Mouse (Mus musculus) c-Kit-positive CD71-positive TER-119-negative erythroid progenitor cells, embryonic 14.5 days (primary cell): ENCODE data around the gene Entpd3.
"Not testable (repeated sequence)": the region's sequence is repeated elsewhere in the genome, so short reads cannot be mapped to it uniquely, and the experiment has no call there.

Experiments used
- DNase-seq: peaks from one replicate; pipeline ENCODE4 v3.0.0-alpha.2; 2013; ENCODE audit warnings: low read depth

Gene Entpd3

DNA sequence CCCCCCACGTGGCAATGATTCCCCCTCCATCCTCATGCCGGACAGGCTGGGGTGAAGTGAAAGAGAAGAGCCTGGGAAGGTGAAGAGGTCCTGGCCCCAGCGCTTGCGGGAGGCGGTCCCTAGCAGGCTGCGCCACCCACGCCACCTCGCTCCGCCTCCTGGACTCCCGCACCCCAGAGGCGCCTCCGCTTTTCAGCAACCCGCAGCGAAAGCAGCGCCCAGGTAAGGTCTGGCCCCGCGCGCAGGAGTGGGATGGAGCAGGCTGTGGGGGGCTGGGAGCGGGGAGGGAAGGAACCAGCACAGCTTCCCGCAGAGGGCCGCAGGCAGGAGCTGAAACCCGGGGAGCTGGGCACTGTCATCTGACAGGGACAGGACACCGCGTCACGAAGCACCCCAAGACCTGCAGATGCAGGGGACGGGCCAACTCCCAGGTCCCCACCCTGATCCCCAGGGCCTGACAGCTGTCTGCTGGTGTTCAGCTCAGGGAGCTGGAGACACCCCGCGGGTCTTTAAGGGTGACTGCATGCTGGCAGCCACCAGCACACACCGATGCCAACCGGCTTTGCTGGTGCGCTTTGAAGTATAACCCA, at the start of gene Entpd3:
Gene Entpd3 (plus strand): TSS at position 157 of the 590 bp plus-strand sequence.
- no peak for DNase-seq

DNA sequence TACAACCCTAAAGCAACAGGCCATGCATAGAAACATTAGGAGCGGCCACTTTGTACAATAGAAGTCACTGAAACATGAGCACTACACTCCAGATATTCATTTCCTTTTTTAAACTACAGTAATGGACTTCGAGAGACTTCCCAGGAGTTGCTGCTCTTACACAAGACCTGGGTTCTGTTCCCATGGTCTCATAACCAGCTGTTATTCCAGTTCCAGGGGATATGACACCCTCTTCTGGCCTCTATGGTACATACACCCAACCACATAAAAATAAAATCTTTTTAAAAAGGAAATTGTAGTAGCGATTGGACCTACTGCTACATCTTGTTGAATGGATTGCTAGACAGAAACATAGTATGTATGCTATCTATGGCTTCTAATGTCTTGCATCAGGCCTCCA, 48.1 kb upstream of the Entpd3 start:
- DNase-seq: no peak

DNA sequence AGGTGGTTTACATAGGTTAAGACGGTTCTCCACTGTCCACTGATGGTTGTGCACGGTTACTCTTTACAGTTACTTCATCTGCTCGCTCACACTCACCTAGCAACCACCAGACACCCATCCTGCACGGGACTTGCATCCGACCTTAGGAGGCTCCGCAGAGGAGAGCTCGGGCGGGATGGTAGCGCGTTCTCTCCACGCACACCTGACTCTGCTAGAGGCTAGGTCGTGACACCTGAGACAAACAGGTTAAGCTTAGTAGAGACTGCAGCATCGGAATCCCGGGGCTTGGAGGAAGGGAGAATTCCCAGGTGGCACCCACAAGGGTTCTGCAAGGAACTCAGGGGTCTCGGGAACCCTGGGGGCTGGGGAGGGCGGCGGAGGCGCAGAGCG, 47.6 kb upstream of the Entpd3 start, which contains the start of gene Eif1b:
Gene Eif1b (plus strand): TSS at position 223 of the 390 bp plus-strand sequence.
- no peak for DNase-seq

DNA sequence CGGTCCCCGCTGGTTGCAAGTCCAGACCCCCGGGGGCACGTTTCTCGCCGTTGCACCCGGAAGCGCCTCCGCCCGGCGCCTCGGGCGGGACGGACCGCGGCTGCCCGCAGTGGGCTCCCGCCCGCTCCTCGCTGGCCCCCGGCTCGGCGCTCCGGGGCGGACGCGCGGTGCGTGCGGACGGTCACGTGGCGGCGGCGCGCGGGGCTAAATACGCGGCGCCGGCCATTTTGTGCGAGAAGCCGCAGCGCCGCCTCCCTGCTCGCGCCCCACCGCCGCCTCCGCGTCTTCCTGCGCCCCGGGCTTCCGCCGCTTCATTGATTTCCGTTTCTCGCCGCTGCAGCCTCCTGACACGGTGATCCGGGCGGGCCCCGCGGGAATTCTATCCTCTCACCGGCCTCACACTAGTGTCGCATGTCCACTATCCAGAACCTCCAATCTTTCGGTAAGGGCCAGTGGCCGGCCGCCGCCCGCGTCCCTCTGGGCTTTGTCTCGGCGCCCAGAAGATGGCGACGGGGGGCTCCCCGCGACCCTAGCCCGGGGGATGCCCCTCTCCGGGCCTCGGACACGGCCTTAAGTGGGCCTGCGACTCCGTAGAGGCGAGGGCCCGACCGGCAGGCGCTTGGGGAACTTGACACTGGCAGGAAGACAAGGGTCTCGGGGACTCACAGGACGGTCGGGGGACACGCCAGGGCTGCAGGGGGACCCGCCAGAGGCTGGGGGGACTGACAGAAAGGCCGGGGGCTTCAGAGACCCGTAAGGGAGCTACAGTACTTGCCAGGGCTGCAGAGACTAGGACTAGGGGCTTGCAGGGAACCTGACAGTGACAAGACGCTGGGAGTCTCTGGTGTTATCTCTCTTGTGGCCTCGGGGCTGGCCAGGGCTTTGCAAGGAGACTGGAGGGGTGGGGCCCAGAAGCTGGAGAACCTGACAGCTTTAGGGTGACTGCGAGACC, 46.9 kb upstream of the Entpd3 start:
- DNase-seq: peak; percentile 72

DNA sequence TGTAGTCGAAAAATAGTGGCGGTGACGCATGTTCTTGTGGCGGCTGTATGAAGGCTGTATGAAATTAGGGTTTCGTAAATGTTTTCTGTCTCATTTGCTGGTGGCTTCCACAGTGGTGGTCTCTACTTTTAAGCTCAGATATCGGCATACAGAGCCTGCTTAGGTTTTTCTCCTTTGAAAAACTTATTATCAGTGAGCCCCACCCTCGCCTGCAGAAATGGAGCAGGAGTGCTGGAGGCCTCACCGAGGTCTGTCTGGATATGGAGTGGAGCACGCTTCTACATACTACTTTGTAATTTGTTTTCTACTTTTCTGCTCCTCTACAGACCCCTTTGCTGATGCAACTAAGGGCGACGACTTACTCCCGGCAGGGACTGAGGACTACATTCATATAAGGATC, 45.8 kb upstream of the Entpd3 start:
- no peak for DNase-seq

DNA sequence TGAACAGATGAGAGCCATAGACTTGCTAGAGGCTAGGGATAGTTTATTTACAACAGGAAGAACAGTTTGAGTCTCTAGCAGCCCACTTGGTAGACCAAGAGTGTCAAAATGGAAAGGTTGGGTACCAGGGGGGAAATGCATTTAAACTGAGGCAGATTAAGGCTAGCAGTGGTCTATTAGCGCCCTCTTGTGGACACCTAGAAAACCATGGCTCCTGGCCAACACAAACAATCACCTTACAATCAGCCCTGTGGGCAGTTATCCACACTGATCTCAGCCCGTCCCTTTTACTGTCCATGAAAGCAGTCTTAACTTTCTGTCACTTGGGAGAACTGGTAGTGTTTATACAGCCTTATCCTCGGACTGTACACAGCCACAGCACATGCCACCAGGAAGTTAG, 42.9 kb upstream of the Entpd3 start:
- DNase-seq: peak; percentile 51

DNA sequence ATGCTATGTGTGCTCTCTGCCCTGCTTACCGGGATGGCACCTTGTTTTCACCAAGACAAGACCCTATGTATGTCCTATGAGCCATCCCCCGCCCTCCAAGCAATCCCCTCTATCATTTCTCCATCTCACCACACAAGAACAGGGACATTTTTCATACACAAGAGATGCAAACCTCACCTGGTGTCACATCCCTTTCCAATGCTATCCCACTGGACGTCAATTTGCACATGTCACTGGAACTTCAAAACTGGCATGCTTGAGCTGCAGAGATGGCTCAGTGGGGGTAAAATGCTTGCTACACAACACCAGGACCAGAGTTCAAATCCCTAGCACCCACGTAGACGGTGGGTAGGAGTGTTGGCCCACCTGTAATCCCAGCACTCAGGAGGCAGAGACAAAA, 41.6 kb upstream of the Entpd3 start:
- DNase-seq: no peak

DNA sequence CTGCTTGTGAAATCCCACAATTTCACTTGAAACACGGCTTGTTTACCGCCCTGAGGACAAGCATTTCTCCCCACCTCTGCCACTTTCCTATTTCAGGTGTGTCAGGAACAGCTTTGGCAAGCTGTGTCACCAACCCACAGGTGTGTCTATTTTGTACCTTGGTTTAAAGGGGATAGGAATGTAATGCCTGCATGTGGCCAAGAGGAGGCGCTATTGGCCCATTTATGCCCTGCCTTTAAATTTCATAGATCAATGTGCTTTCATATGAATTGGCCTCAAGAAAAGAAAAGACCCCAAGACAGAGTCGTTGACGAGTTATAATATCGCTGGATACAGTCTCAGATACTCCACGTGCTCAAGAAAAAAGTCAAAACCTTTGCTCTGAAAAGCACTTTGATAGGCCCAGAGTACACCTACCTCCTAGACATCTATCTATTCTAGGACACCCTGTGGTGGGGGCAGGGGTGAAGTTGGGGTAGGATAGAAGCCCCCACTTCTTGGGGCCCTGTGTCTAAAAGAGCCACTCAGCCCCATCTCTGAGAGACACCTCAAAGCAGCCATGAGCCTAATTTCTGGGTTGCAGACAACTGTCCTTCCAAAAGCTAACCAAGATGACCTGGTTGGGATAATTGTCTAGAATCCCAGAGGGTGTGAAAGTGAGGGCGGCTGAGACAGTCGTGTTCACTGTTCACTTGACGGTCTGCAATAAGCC, 38.3 kb upstream of the Entpd3 start:
- DNase-seq: peak; percentile 25

DNA sequence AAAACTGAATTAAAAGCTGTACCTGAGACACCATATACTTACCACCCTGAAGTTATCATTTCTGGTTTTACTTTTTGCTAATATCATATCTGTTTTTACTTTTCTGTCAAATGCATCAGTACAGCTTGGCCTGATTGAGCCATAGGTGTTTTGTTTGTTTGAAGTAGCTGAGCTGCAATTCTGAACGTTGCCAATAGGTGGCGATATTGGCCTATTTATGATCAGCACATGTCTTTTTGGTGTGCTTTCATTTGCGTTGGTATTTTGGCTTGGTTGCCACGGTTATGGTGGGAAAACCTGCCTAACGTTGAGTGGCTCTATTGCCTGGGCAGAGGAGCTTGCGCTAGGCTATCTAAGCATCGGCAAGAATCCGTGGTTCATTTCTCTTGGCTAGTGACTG, 37.6 kb upstream of the Entpd3 start:
- DNase-seq: peak; percentile 82

DNA sequence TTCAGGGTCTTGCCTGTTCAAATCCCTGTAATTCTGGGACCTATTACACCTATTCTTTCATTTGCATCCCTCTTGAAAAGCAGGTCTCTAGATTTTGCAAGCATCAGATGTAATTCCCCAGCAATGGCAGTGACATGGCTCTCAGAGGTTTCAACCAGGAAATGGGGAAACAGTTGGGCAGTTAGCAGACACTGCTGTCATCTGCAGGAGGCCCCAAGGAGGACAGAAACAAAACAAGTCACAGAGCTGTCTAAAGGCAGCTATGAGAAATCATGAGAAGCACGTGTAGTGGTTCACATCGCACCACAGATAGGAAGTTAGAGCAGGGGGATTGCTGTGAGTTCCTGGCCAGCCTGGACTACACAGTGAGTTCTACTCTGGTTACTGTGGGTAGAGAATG, 35.2 kb upstream of the Entpd3 start:
- DNase-seq: no peak

DNA sequence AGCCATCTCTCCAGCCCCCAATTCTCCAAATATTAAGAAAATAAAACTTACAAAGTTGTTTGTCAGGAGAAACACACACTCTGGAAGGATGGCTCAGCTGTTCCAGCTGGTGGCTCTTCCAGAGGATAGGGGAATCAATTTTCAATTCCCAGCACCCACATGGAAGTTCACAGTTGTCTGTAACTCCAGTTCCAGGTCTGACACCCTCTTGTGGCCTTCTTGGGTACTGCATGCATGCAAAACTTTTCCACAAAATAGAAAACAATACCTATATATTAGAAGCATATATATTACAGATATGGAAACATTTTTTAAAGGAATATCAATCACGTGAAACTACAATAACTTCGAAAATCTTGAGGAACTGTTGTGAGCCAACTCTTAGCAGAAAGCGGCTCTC, 27.8 kb upstream of the Entpd3 start:
- no peak for DNase-seq

DNA sequence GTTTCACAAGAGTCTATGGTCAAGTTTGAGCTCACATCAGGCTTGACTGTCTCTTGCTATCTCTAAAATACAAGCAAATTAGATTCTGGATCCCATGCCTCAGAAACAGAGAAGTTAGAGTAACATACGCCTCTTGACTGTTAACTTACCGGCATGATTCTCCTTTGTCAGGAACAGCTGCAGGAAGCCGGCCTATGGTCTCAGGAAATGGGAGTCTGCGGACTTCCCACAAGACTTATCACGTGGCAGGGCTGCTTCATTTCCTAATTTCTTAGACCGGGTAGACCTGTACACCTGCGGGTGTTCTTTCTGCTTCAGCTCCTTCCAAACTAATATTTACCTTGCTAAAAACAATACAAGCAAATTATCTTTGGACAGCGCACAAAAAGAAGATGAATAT, 22.9 kb upstream of the Entpd3 start:
- DNase-seq: no peak

DNA sequence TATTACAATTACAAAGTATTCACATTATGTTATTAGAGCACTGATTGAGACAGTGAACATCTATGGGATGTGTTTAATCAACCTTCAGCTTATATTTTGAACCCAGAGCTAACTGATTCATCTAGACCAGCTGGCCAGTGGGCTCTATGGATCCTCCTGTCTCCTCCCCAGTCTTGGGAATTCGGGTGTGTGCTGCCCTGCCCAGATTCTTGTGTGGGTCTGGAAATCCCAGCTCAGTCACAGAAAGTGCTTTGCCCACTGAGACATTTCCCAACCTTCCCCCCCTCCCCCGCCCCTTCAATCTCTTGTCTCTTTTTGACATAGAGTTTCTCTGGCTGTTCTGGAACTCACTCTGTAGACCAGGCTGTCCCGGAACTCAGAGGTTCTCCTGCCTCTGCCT, 20.7 kb upstream of the Entpd3 start:
- no peak for DNase-seq

DNA sequence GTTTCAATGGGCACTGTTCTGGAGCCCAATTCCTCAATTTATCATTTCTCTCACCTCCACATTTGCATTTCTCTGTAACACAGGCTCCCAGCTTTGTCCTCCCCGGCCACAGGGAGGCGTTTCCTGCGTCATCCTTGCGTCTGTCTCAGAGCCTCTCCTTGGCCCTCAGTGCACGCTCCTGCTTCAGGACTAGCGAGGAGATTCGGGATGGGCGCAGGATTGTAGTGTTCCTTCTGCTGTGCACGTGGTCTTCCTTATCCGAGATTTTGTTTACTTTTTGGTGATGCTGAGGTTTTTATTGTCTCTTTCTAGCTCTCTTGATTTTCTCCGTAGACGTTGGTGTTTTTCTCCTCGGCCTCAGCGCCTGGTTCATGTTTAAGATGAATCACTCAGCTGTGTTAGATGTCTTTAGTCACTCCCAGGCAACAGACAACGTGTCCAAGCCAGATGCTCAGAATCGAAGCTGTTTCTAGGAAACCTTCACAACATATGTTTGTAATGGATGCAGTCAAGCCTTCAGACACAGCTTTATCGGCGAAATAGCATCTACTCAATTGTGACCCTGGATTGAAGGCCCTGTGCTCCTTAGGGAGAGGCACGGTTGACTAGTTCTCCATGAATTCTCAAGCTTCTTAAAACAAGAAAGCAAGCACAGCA, 20.0 kb upstream of the Entpd3 start:
- no peak for DNase-seq

DNA sequence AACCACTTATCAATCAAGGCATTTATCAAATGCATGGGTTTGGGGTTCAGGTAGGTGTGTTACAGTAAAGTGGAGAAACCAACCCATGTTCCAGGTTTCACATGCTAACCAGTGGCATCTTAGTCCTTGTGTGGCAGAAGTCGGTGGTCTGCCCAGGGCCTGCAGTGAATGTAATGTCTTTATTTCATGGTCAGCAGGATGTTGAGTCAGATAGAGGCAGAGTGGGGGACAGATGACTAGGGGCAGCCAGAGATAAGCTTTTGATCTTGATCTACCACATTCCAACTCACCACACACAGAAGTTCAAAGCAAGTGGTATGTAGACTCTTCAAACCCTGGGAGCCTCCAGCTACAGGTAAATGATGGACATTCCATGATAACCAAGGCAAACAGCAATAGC, 18.5 kb upstream of the Entpd3 start:
- DNase-seq: no peak

DNA sequence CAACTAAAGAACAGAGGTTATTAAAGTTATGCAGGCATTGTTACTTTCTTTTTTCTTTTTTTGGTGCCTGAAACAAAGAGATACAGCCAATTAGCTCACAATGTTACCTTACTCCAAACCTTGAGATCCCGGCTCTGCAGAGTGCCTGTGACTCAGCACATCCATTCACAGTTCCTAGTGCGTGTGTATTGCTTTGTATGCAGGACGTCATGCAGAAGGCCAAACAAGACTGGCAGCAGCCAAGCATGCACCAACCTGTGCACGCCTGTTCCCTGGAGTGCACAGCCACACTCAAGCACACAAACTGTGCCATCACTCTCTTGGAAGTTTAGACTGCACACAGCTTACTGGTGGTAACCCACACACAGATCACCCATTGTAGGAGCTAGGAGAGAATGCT, 12.3 kb upstream of the Entpd3 start:
- no peak for DNase-seq

DNA sequence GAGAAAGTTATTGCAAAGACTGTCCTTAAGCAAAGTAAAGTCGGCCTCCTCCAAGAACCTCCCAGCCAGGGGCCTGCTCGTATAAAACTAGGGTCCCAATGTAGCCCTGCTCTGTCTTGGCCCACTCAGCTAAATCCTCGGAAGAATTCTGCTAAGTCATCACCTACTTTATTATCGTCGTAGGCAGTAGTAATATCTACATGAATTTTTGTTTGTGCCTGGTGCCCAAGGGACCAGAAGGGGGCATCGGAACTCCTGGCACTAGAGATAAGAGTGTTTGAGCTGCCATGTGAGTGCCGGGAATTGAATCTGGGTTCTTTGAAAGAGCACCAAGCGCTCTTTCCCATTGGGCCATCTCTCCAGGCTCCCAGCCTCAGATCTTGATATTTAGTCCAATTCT, 11.7 kb upstream of the Entpd3 start:
- DNase-seq: no peak

DNA sequence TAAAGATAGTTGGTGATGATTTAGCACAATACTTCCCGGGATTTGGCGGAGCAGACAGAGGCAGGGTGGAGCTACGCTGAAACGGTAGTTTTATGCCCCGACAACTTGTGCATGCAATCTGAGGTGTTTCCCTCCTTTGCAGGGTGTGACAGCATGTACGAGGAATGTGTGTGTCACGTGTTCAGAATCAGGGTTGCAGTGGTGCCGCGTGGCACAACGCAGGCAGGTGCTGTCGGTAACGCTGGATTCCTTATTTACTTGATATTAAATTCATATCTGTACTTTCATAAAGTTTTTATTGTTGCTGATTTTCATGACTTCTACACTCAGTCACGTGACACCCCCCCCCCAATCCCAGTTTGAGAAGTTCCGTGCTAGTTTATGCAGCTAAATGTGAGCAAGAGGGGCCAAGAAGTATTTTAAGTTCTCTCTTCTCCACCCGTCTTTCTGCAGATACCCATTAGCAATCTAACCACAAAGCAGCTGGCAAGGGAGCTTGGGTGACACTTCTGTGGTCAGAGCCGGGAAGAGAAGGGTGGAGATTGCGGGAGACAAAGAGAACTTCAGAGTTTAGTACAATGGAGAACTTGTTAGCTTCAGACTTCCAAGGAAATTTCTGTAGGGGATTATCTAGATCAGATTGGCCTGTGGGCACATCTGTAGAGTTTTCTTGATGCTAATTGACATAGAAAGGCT, 10.7 kb upstream of the Entpd3 start:
- no peak for DNase-seq

DNA sequence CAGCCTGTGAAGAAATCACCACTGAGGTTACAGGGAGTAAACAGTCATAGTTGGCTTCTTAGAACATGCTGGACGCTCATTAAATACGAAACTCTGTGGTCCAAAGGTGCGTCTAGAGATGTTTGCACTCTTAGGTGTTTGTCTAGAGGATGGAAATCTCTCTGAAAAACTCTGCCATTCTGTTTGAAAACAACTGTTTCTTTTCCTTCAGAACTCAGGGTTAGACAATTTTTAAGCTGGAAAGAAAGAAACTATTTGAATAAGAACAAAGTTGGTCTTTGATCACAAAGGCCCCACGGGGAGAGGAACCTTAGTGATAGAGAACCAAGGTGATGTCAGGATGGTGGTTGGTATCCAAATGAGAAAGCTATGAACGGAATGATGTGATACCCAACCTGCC, 9.1 kb upstream of the Entpd3 start:
- no peak for DNase-seq

DNA sequence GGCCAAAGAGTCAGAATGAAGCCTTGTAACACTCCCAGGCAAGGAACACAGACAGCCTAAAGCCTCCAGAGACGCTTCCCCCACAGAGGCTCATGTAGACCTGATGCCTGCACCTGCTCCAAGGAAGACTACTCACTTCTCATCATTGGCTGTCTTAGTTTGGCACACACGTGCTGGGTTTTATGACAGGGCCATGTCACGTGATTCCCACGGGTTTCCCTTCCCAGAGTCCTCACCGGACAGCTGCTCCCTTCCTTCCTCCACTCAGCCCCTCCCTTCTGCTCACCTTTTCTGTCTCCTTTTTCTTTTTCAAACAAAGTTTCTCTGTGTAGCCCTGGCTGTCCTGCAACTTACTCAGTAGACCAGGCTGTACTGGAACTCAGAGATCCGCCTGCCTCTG, 7.6 kb upstream of the Entpd3 start:
- no peak for DNase-seq

DNA sequence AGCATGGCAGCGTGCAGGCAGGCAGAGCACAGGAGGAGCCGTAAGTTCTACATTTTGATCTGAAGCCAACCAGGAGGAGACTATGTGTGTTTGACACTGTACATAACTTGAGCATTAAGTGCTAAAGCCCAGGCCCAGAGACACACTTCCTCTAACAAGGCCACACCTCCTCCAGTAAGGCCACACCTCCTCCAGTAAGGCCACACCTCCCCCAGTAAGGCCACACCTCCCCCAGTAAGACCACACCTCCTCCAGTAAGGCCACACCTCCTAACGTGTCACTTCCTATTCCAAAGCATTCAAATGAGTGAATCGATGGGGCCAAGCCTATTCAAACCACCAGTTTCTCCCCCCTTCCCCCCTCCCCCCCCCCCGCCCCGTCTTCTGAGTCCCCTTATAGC, 6.9 kb upstream of the Entpd3 start:
- no peak for DNase-seq

DNA sequence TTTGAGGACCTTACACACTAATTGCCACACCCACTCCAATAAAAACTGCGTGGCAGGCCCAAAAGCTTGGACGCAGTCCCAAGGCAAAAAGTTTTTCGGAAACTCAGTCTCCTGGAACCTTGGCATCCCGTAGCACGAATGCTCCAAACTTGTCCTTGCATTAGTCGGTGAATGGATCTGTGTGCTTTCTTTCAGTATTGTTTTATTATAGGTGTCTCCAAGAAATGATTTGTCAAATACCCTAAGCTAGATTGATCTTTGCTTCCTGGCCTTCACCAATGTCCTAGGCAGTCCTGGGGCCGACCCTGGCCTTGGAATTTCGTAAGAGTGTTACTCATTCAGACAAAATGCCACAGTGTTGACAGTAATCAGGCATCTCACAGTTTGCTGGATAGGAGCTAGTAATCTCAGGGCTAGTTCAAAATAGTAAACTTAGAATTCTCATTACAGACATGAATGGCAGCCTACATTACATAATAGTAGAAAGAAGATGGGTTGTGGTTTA, 6.1 kb upstream of the Entpd3 start:
- not testable (repeated sequence) for DNase-seq
